15 mouse cellular contexts compared by ENCODE assay signal in the genomic region with DNA sequence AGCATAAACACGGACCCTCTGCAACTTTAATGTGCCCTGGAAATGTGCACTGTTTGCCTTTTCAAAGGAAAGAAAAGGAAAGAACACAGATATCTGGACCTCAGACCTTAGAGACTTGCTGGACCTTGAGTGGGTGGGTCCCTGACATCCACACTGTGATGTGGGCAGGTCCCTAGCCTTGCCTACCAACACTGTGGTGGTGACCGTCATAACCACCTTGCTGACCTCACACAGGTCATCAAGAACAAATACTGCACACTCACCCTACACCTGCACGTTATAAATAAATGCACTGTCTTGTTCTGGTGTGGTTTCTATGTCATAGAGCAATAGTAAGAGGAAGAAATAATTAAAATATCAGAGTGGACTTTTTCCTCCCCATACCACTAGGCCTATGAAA.
"Had no signal": no experiment of that assay in that cellular context is flagged by ENCODE, and none has a peak within 500 bp of the region (broad histone marks: within the 10 kb centered on the region; RNA-seq: fewer than 3 reads in every experiment).

No protein-coding gene starts in this region.

- H3K9me3 ChIP-seq: neural tube, embryonic 13.5 days; neural tube, embryonic 15.5 days; stomach, embryonic 15.5 days had no signal

- H3K36me3 ChIP-seq: neural tube, embryonic 13.5 days; neural tube, embryonic 15.5 days; stomach, embryonic 15.5 days had no signal

- H3K4me2 ChIP-seq: neural tube, embryonic 13.5 days; neural tube, embryonic 15.5 days; stomach, embryonic 15.5 days had no signal

- H3K9ac ChIP-seq: neural tube, embryonic 13.5 days; neural tube, embryonic 15.5 days; stomach, embryonic 15.5 days had no signal

- H3K4me3 ChIP-seq: neural tube, embryonic 13.5 days; neural tube, embryonic 15.5 days; stomach, embryonic 15.5 days had no signal

- H3K27ac ChIP-seq: neural tube, embryonic 13.5 days; neural tube, embryonic 15.5 days; stomach, embryonic 15.5 days had no signal

- H3K27me3 ChIP-seq: neural tube, embryonic 13.5 days; neural tube, embryonic 15.5 days; stomach, embryonic 15.5 days had no signal

- DNase-seq: retina, postnatal 1 day; right cerebral cortex, adult 18-20 months; right cerebral cortex, postnatal 14 days; right cerebral cortex, postnatal 25 days; right cerebral cortex, postnatal 4 days; spleen, adult 18-20 months; thymus, adult 18-20 months; thymus, adult 2 months; thymus, postnatal 14 days; thymus, postnatal 25 days; thymus, postnatal 36 days; thymus, postnatal 4 days had no signal

- H3K4me1 ChIP-seq: stomach, embryonic 15.5 days had no signal
